Mouse (Mus musculus) forebrain, embryonic 11.5 days (tissue): ENCODE measurements around the gene Il22ra1. TPM values are rescaled to one million over a fixed set of nuclear protein-coding genes. Genes with fewer than 3 reads are reported as not detected.

Experiments used
- ATAC-seq: fragments of 200-750 bp; cut with Nextera tagmentation; replicated peaks from 2 replicates; pipeline ENCODE4 v1.8.0; 2017; ENCODE audit warnings: moderate TSS enrichment; ENCODE audit not compliant: low FRiP score
- DNase-seq: peaks from one replicate; pipeline ENCODE4 v3.0.0-alpha.2; 2017; ENCODE audit warnings: low spot score
- H3K27ac ChIP-seq: fragments of 300-500 bp; sonication (generic); 2 replicates; pipeline ENCODE4 v1.5.1; 2014; ENCODE audit warnings: low read depth, low read length
- H3K27me3 ChIP-seq: fragments of 300-500 bp; sonication (generic); 2 replicates; pipeline ENCODE4 v1.6.1; 2014; ENCODE audit warnings: mild to moderate bottlenecking, low read length, mixed read lengths; ENCODE audit not compliant: control insufficient read depth, insufficient read depth
- H3K36me3 ChIP-seq: fragments of 300-500 bp; sonication (generic); 2 replicates; pipeline ENCODE4 v1.6.1; 2014; ENCODE audit warnings: mild to moderate bottlenecking, low read length, moderate library complexity, mixed read lengths; ENCODE audit not compliant: control insufficient read depth, insufficient read depth
- H3K4me1 ChIP-seq: fragments of 300-500 bp; sonication (generic); replicated peaks from 2 replicates; pipeline ENCODE4 v1.6.1; 2014; ENCODE audit warnings: low read length, mixed read lengths; ENCODE audit not compliant: control insufficient read depth, insufficient read depth
- H3K4me2 ChIP-seq: fragments of 300-500 bp; sonication (generic); 2 replicates; pipeline ENCODE4 v1.6.1; 2014; ENCODE audit warnings: low read depth, mild to moderate bottlenecking, low read length, moderate library complexity, mixed read lengths; ENCODE audit not compliant: severe bottlenecking
- H3K4me3 ChIP-seq: fragments of 300-500 bp; sonication (generic); 2 replicates; pipeline ENCODE4 v1.5.1; 2014; ENCODE audit warnings: low read depth, low read length
- H3K9ac ChIP-seq: fragments of 300-500 bp; sonication (generic); 2 replicates; pipeline ENCODE4 v1.6.1; 2014; ENCODE audit warnings: low read length
- H3K9me3 ChIP-seq: fragments of 300-500 bp; sonication (generic); 2 replicates; pipeline ENCODE4 v1.6.1; 2016; ENCODE audit warnings: low read length, mixed read lengths; ENCODE audit not compliant: control insufficient read depth
- WGBS: fragments of 180-500 bp; shearing (Covaris S2); extraction: QIAGEN DNeasy Blood & Tissue Kit; methylation state at CpG from one replicate; pipeline ENCODE4 v1.1.7; 2014; 5-methylcytosine and 5-hydroxymethylcytosine counted together
- polyA plus RNA-seq: library from polyadenylated mRNA; unstranded; fragments of >200 nt; fragmentation: Nextera tagmentation; extraction: Ambion mirVana; gene quantifications from 2 replicates; pipeline ENCODE4 v1.2.1, GENCODE M21; 2014

Il22ra1 gene
- polyA plus RNA-seq, 1 experiment from 2014 or later: not detected

DNA sequence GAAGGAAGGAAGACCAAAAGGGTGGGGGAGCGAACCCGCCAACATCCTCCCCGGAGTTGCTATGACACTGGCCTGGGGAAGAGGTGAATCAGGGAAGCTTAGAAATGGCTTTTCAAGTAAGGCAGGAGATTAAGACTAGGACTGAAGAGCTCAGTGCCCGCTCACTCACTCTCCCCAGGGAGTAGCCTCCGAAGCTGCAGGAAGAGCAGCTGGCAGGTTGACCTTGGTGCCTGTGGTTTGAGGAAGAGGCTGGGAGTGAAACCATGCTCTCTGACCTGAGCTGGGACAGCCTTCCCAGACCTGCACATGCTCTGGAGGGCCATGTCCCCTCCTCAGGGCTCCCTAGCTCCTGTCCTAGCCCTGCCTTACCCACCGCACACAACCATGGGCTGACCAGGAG is 30.9 kb downstream of the Il22ra1 start:
- DNase-seq (no peak), ATAC-seq (no peak)
- H3K27me3 ChIP-seq: no peaks in the 10 kb centered on the region
- no peak overlapping the region for H3K4me3 ChIP-seq
- H3K36me3 ChIP-seq: no peaks in the 10 kb centered on the region
- no peaks in the 10 kb centered on the region for H3K4me1 ChIP-seq
- no peaks in the 10 kb centered on the region for H3K9me3 ChIP-seq
- H3K27ac ChIP-seq: no peak overlapping the region
- no peak overlapping the region for H3K4me2 ChIP-seq
- no peak overlapping the region for H3K9ac ChIP-seq
- WGBS: 28% methylated on average over 6 of the region's 6 CpGs

GRCm38 (mm10) chr4:135759356-135759976 is 31.5 kb downstream of the Il22ra1 start, which contains the start of gene Myom3:
Gene Myom3, plus strand, starts transcription at chr4:135759715.
- Histone ChIP-seq H3K4me2 (no peak within 1 kb of the TSS), H3K4me1 (no peaks in the 10 kb centered on the region), H3K9ac (no peak within 1 kb of the TSS), H3K9me3 (no peaks in the 10 kb centered on the region), H3K36me3 (no peaks in the 10 kb centered on the region), H3K27ac (no peak within 1 kb of the TSS), H3K4me3 (no peak within 1 kb of the TSS), H3K27me3 (no peaks in the 10 kb centered on the region)
- DNase-seq (no peak), ATAC-seq (no peak)
- WGBS: 67% methylated on average over 10 of the region's 10 CpGs

- DNase-seq (no peak), ATAC-seq (no peak)
- no peak overlapping the region for H3K27ac ChIP-seq
- H3K4me2 ChIP-seq: no peak overlapping the region
- H3K4me3 ChIP-seq: no peak overlapping the region
- H3K36me3 ChIP-seq: no peaks in the 10 kb centered on the region
- WGBS: 67% methylated on average over 8 of the region's 8 CpGs
- no peak overlapping the region for H3K9ac ChIP-seq
- H3K27me3 ChIP-seq: no peaks in the 10 kb centered on the region
- no peaks in the 10 kb centered on the region for H3K4me1 ChIP-seq
- no peaks in the 10 kb centered on the region for H3K9me3 ChIP-seq
These were observed 33.1 kb downstream of the Il22ra1 start for GRCm38 (mm10) chr4:135761048-135761447.

DNA sequence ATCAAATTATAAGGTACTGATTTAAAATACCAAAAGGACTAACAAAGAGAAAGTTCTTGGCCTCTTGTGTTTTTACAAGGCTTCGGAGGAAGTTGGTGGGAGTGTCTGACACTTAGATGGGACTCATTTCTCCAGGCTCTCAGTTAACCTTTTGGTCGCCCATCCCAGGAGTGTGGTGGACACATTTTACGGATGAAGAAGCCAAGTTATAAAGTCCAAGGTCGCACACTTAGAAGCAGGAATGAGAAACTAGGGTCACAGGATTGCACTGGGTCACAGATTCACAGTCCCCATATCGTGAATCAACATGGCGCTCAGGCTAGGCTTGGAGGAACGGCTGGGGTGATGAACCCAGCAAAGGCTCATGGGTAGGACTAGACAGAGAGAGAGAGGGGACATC is 33.6 kb downstream of the Il22ra1 start:
- ATAC-seq: no peak

GRCm38 (mm10) chr4:135762251-135762906 is 34.4 kb downstream of the Il22ra1 start:
- no peak overlapping the region for H3K27ac ChIP-seq
- H3K9me3 ChIP-seq: no peaks in the 10 kb centered on the region
- DNase-seq (peak; percentile 88), ATAC-seq (peak; percentile 76)
- H3K9ac ChIP-seq: peak overlapping the region; percentile 47; the same call in 1 of the 2 replicates
- peak overlapping the region; percentile 15 for H3K4me3 ChIP-seq
- H3K4me1 ChIP-seq: no peaks in the 10 kb centered on the region
- H3K27me3 ChIP-seq: no peaks in the 10 kb centered on the region
- WGBS: 8% methylated on average over 19 of the region's 19 CpGs
- H3K36me3 ChIP-seq: no peaks in the 10 kb centered on the region
- peak overlapping the region; percentile 52 for H3K4me2 ChIP-seq

More for the DNA sequence above, 33.6 kb downstream of the Il22ra1 start:
- Histone ChIP-seq H3K4me3 (no peak overlapping the region), H3K27me3 (no peaks in the 10 kb centered on the region), H3K9ac (no peak overlapping the region), H3K27ac (no peak overlapping the region), H3K4me1 (no peaks in the 10 kb centered on the region), H3K4me2 (no peak overlapping the region), H3K9me3 (no peaks in the 10 kb centered on the region), H3K36me3 (no peaks in the 10 kb centered on the region)
- DNase-seq: no peak
- WGBS: 87% methylated on average over 7 of the region's 7 CpGs

DNA sequence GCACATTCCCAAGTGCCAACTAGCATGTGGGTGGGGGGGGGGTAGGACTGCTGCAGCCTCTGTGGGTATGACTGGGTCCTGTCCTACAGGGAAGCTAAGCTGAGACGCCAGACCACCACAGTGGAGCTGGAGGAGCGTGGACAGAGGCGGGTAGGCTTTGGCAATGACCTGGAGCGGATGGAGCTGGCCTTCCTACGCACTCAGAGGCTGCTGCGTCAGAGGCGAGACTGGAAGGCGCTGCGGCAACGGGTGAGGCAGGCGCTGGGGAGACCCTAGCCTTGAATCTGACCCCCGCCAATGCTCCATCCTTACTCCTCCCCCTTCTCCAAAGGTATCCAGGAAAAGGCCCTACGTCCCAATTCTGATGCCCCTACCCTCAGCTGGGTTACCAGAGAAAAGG is 36.7 kb downstream of the Il22ra1 start:
- no peak for DNase-seq
- no peak overlapping the region for H3K4me3 ChIP-seq
- no peaks in the 10 kb centered on the region for H3K9me3 ChIP-seq
- 89% methylated on average over 13 of the region's 13 CpGs for WGBS
- H3K9ac ChIP-seq: no peak overlapping the region
- H3K27me3 ChIP-seq: no peaks in the 10 kb centered on the region
- H3K4me1 ChIP-seq: no peaks in the 10 kb centered on the region
- H3K36me3 ChIP-seq: no peaks in the 10 kb centered on the region
- no peak overlapping the region for H3K27ac ChIP-seq
- no peak for ATAC-seq
- no peak overlapping the region for H3K4me2 ChIP-seq

DNA sequence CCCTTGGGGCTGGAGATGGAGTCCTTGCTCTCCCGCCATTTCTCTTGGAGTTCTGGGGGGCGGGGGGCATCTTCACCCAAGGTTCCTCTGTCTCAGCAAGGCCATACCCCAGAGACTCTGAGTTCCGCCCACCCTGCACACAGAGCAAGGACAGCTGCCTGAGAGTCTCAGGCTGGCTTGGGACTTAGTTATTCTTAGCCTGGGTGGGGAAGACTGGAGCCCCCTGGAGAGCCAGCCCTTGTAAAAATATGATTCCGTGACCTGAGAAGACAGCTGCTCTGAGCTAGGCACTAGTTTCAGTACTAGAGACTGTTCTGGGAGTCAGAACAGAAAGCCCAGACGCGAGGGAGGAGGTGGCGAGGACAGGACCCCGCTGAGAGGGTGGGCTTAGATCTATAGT is 37.7 kb downstream of the Il22ra1 start:
- DNase-seq: no peak
- ATAC-seq: no peak
- Histone ChIP-seq H3K36me3 (no peaks in the 10 kb centered on the region), H3K9me3 (no peaks in the 10 kb centered on the region), H3K27me3 (no peaks in the 10 kb centered on the region), H3K4me2 (no peak overlapping the region), H3K4me1 (no peaks in the 10 kb centered on the region), H3K9ac (no peak overlapping the region), H3K27ac (no peak overlapping the region), H3K4me3 (no peak overlapping the region)
- WGBS: 79% methylated on average over 8 of the region's 8 CpGs

DNA sequence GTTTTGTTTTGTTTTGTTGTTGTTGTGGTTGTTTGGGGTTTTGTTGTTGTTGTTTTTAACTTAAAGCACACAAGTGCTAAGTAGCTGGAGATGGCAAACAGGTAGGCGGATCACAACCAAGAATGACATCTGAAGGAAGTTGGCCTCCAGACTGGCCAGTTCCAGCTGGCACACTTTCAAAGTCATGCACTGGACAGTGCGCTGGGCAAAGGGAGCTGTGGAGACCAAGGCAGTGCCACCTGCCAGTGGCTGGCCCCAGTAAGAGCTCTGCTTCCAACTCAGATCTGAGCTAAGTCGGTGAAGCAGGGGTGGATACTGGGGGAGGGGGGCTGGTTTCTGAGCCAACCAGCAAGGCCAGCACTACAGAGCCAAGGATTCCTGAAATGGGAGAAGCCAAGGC is 39.0 kb downstream of the Il22ra1 start:
- Histone ChIP-seq H3K4me2 (no peak overlapping the region), H3K27me3 (no peaks in the 10 kb centered on the region), H3K4me3 (no peak overlapping the region), H3K9ac (no peak overlapping the region), H3K36me3 (no peaks in the 10 kb centered on the region), H3K27ac (no peak overlapping the region), H3K4me1 (no peaks in the 10 kb centered on the region), H3K9me3 (no peaks in the 10 kb centered on the region)
- no peak for DNase-seq
- ATAC-seq: no peak
- 90% methylated on average over 3 of the region's 3 CpGs for whole genome bisulfite sequencing
